Mouse (Mus musculus): Measurements from ENCODE around the gene Cdk6. TPM values are rescaled to one million over a fixed set of nuclear protein-coding genes. Genes with fewer than 3 reads are reported as not detected.
"Not testable (repeated sequence)": the region's sequence is repeated elsewhere in the genome, so short reads cannot be mapped to it uniquely, and the experiment has no call there.

Gene Cdk6
- polyA plus RNA-seq, 1 experiment from 2014 or later: 32.4 TPM

GRCm38 (mm10) chr5:3433131-3433700 lies 91.9 kb downstream of the Cdk6 start:
- H3K36me3 ChIP-seq; H3K27me3 ChIP-seq (ENCODE audit: insufficient read depth, poor library complexity, severe bottlenecking); H3K9me3 ChIP-seq; DNase-seq (ENCODE audit: low spot score); H3K4me3 ChIP-seq; H3K4me1 ChIP-seq; H3K27ac ChIP-seq: not testable (repeated sequence)
- 77% methylated on average over 20 of the region's 20 CpGs for WGBS

- not testable (repeated sequence) for H3K27ac ChIP-seq; DNase-seq (ENCODE audit: low spot score); H3K4me3 ChIP-seq; H3K36me3 ChIP-seq; H3K27me3 ChIP-seq (ENCODE audit: insufficient read depth, poor library complexity, severe bottlenecking); H3K9me3 ChIP-seq; H3K4me1 ChIP-seq
- 89% methylated on average over 5 of the region's 5 CpGs for WGBS
These were observed 92.8 kb downstream of the Cdk6 start for GRCm38 (mm10) chr5:3434105-3434504.

- H3K36me3 ChIP-seq; H3K4me3 ChIP-seq; H3K9me3 ChIP-seq; DNase-seq (ENCODE audit: low spot score); H3K27ac ChIP-seq; H3K27me3 ChIP-seq (ENCODE audit: insufficient read depth, poor library complexity, severe bottlenecking); H3K4me1 ChIP-seq: not testable (repeated sequence)
- WGBS: 86% methylated on average over 9 of the region's 9 CpGs
These were observed 97.2 kb downstream of the Cdk6 start for GRCm38 (mm10) chr5:3438453-3439003.

- H3K27me3 ChIP-seq (ENCODE audit: insufficient read depth, poor library complexity, severe bottlenecking); DNase-seq (ENCODE audit: low spot score); H3K4me1 ChIP-seq; H3K4me3 ChIP-seq; H3K9me3 ChIP-seq; H3K36me3 ChIP-seq; H3K27ac ChIP-seq: not testable (repeated sequence)
- WGBS: 91% methylated on average over 6 of the region's 6 CpGs
These were observed 98.1 kb downstream of the Cdk6 start for GRCm38 (mm10) chr5:3439386-3439785.

- 95% methylated on average over 3 of the region's 3 CpGs for WGBS
- H3K9me3 ChIP-seq; DNase-seq (ENCODE audit: low spot score); H3K27me3 ChIP-seq (ENCODE audit: insufficient read depth, poor library complexity, severe bottlenecking); H3K27ac ChIP-seq; H3K36me3 ChIP-seq; H3K4me1 ChIP-seq; H3K4me3 ChIP-seq: not testable (repeated sequence)
These were observed 101.2 kb downstream of the Cdk6 start for GRCm38 (mm10) chr5:3442524-3442923.

GRCm38 (mm10) chr5:3451233-3451632 lies 109.9 kb downstream of the Cdk6 start:
- not testable (repeated sequence) for H3K36me3 ChIP-seq; H3K4me1 ChIP-seq; DNase-seq (ENCODE audit: low spot score); H3K27ac ChIP-seq; H3K9me3 ChIP-seq; H3K27me3 ChIP-seq (ENCODE audit: insufficient read depth, poor library complexity, severe bottlenecking); H3K4me3 ChIP-seq
- WGBS: 77% methylated on average over 9 of the region's 9 CpGs

- WGBS: 10% methylated on average over 6 of the region's 6 CpGs
- H3K4me3 ChIP-seq; H3K9me3 ChIP-seq; H3K4me1 ChIP-seq; H3K36me3 ChIP-seq; DNase-seq (ENCODE audit: low spot score); H3K27me3 ChIP-seq (ENCODE audit: insufficient read depth, poor library complexity, severe bottlenecking); H3K27ac ChIP-seq: not testable (repeated sequence)
These were observed 112.7 kb downstream of the Cdk6 start for GRCm38 (mm10) chr5:3453946-3454345.

- no peak overlapping the region for H3K27ac ChIP-seq
- 76% methylated on average over 9 of the region's 9 CpGs for WGBS
- DNase-seq (ENCODE audit: low spot score): no peak
- H3K9me3 ChIP-seq: no peaks in the 10 kb centered on the region
- H3K27me3 ChIP-seq (ENCODE audit: insufficient read depth, poor library complexity, severe bottlenecking): no peaks in the 10 kb centered on the region
- no peak overlapping the region for H3K4me3 ChIP-seq
- no peaks in the 10 kb centered on the region for H3K36me3 ChIP-seq
- peaks cover 17% of the 10 kb centered on the region for H3K4me1 ChIP-seq
These were observed 119.6 kb downstream of the Cdk6 start for GRCm38 (mm10) chr5:3460907-3461306.

GRCm38 (mm10) chr5:3461401-3461800 lies 120.1 kb downstream of the Cdk6 start:
- Histone ChIP-seq H3K4me1 (peaks cover 22% of the 10 kb centered on the region), H3K4me3 (no peak overlapping the region), H3K36me3 (no peaks in the 10 kb centered on the region), H3K27ac (no peak overlapping the region), H3K9me3 (no peaks in the 10 kb centered on the region), H3K27me3 (ENCODE audit: insufficient read depth, poor library complexity, severe bottlenecking) (no peaks in the 10 kb centered on the region)
- 80% methylated on average over 7 of the region's 7 CpGs for WGBS
- DNase-seq (ENCODE audit: low spot score): no peak

GRCm38 (mm10) chr5:3462897-3463757 lies 121.8 kb downstream of the Cdk6 start:
- Histone ChIP-seq H3K27me3 (ENCODE audit: insufficient read depth, poor library complexity, severe bottlenecking) (no peaks in the 10 kb centered on the region), H3K36me3 (0 out of 2 replicates have a peak, but pooled peaks cover 3% of the 10 kb centered on the region), H3K4me1 (peaks cover 23% of the 10 kb centered on the region), H3K9me3 (no peaks in the 10 kb centered on the region), H3K4me3 (no peak overlapping the region), H3K27ac (peak overlapping the region; percentile 33; the same call in 1 of the 2 replicates)
- no peak for DNase-seq (ENCODE audit: low spot score)
- WGBS: 73% methylated on average over 11 of the region's 11 CpGs

GRCm38 (mm10) chr5:3463758-3464157 lies 122.5 kb downstream of the Cdk6 start:
- DNase-seq (ENCODE audit: low spot score): no peak
- no peaks in the 10 kb centered on the region for H3K9me3 ChIP-seq
- H3K4me1 ChIP-seq: peaks cover 23% of the 10 kb centered on the region
- 0 out of 2 replicates have a peak, but pooled peaks cover 3% of the 10 kb centered on the region for H3K36me3 ChIP-seq
- H3K4me3 ChIP-seq: no peak overlapping the region
- H3K27ac ChIP-seq: no peak overlapping the region
- WGBS: 78% methylated on average over 3 of the region's 3 CpGs
- no peaks in the 10 kb centered on the region for H3K27me3 ChIP-seq (ENCODE audit: insufficient read depth, poor library complexity, severe bottlenecking)

- Histone ChIP-seq H3K9me3 (no peaks in the 10 kb centered on the region), H3K4me3 (no peak overlapping the region)
- 65% methylated on average over 7 of the region's 7 CpGs for WGBS
These were observed 125.0 kb downstream of the Cdk6 start for GRCm38 (mm10) chr5:3466069-3466877.

More at GRCm38 (mm10) chr5:3466069-3466877, 125.0 kb downstream of the Cdk6 start:
- Histone ChIP-seq H3K4me1 (peaks cover 19% of the 10 kb centered on the region), H3K36me3 (0 out of 2 replicates have a peak, but pooled peaks cover 3% of the 10 kb centered on the region), H3K27ac (no peak overlapping the region; the same call in 1 of the 2 replicates), H3K27me3 (ENCODE audit: insufficient read depth, poor library complexity, severe bottlenecking) (no peaks in the 10 kb centered on the region)
- no peak for DNase-seq (ENCODE audit: low spot score)

Measured in heart, embryonic 10.5 days (tissue).